Mouse (Mus musculus) MEL (cell line): Measurements from ENCODE around the gene Abhd4. TPM values are rescaled to one million over a fixed set of nuclear protein-coding genes. Genes with fewer than 3 reads are reported as not detected.

Source experiments
- DNase-seq: peaks from one replicate; pipeline ENCODE4 v3.0.0; 2011; ENCODE audit warnings: low read depth, low spot score
- H3K27ac ChIP-seq: 2 replicates; pipeline ENCODE4 v1.5.1; 2012; ENCODE audit warnings: low read depth, mild to moderate bottlenecking, control low read depth, low read length, moderate library complexity; ENCODE audit not compliant: control insufficient read depth
- H3K27me3 ChIP-seq, 2 experiments: fragments of 150-350 bp in 1 of 2; sonication (generic) in 1 of 2; 2 replicates each; pipeline ENCODE4 v1.6.1; 2012; ENCODE audit warnings: low read length in 2 of 2, mild to moderate bottlenecking in 2 of 2, improper control_type of control experiment in 1 of 2, moderate library complexity in 1 of 2; ENCODE audit not compliant: insufficient read depth in 2 of 2, control insufficient read depth in 1 of 2
- H3K36me3 ChIP-seq, 2 experiments: 2 replicates each; pipeline ENCODE4 v1.6.1; 2012 to 2014; ENCODE audit warnings: low read length in 2 of 2, improper control_type of control experiment in 1 of 2, inconsistent platforms in 1 of 2, mild to moderate bottlenecking in 1 of 2; ENCODE audit not compliant: insufficient read depth in 2 of 2, control insufficient read depth in 1 of 2
- H3K4me1 ChIP-seq, 2 experiments: fragments of 150-350 bp in 1 of 2; sonication (generic) in 1 of 2; 2 replicates each; pipeline ENCODE4 v1.6.1; 2012; ENCODE audit warnings: low read length in 2 of 2, improper control_type of control experiment in 1 of 2, mild to moderate bottlenecking in 1 of 2; ENCODE audit not compliant: insufficient read depth in 2 of 2, control insufficient read depth in 1 of 2
- H3K4me3 ChIP-seq, 2 experiments: fragments of 150-350 bp in 1 of 2; sonication (generic) in 1 of 2; 2 replicates each; pipeline ENCODE4 v1.5.1; 2012; ENCODE audit warnings: low read depth in 2 of 2, low read length in 2 of 2, mild to moderate bottlenecking in 2 of 2, moderate library complexity in 2 of 2, control low read depth in 1 of 2, improper control_type of control experiment in 1 of 2; ENCODE audit not compliant: control insufficient read depth in 1 of 2, insufficient read depth in 1 of 2
- H3K79me2 ChIP-seq: 2 replicates; pipeline ENCODE4 v1.6.1; 2012; ENCODE audit warnings: mild to moderate bottlenecking, low read length, moderate library complexity; ENCODE audit not compliant: control insufficient read depth, poor library complexity, insufficient read depth
- H3K9ac ChIP-seq: 2 replicates; pipeline ENCODE4 v1.6.1; 2012; ENCODE audit warnings: low read depth, mild to moderate bottlenecking, control low read depth, low read length, moderate library complexity; ENCODE audit not compliant: control insufficient read depth, poor library complexity, severe bottlenecking
- H3K9me3 ChIP-seq: fragments of 150-350 bp; sonication (generic); replicated peaks from 2 replicates; pipeline ENCODE4 v1.6.1; 2012; ENCODE audit warnings: mild to moderate bottlenecking, low read length, improper control_type of control experiment, moderate library complexity; ENCODE audit not compliant: insufficient read depth
- CHD2 ChIP-seq: IDR thresholded peaks from 2 replicates; pipeline ENCODE4 v1.6.1; 2011; ENCODE audit warnings: low read length, improper control_type of control experiment
- CTCF ChIP-seq, 3 experiments: IDR thresholded peaks in 2 of 3; conservative IDR thresholded peaks in 1 of 3; 2 replicates each; pipeline ENCODE4 v1.5.1; 2011 to 2012; ENCODE audit warnings: low read length in 3 of 3, low read depth in 2 of 3, mild to moderate bottlenecking in 2 of 3, improper control_type of control experiment in 1 of 3, inconsistent platforms in 1 of 3, mixed read lengths in 1 of 3, moderate library complexity in 1 of 3; ENCODE audit not compliant: control insufficient read depth in 1 of 3, insufficient read depth in 1 of 3, poor library complexity in 1 of 3, severe bottlenecking in 1 of 3
- E2F4 ChIP-seq: IDR thresholded peaks from 2 replicates; pipeline ENCODE4 v1.6.1; 2011; ENCODE audit warnings: low read depth, low read length, improper control_type of control experiment, borderline replicate concordance
- GATA1 ChIP-seq: IDR thresholded peaks from 2 replicates; pipeline ENCODE4 v1.6.1; 2011; ENCODE audit warnings: low read depth, low read length, improper control_type of control experiment
- HCFC1 ChIP-seq: IDR thresholded peaks from 2 replicates; pipeline ENCODE4 v1.6.1; 2012; ENCODE audit warnings: low read depth, mild to moderate bottlenecking, inconsistent platforms, low read length, improper control_type of control experiment, moderate library complexity
- JUND ChIP-seq: IDR thresholded peaks from 2 replicates; pipeline ENCODE4 v1.6.1; 2011; ENCODE audit warnings: low read depth, mild to moderate bottlenecking, improper control_type of control experiment, low read length
- KAT2A ChIP-seq: conservative IDR thresholded peaks from 2 replicates; pipeline ENCODE4 v1.6.1; 2012; ENCODE audit warnings: low read depth, low read length, improper control_type of control experiment, inconsistent platforms
- MAFK ChIP-seq: IDR thresholded peaks from 2 replicates; pipeline ENCODE4 v1.6.1; 2011; ENCODE audit warnings: low read depth, mild to moderate bottlenecking, low read length, improper control_type of control experiment, borderline replicate concordance
- MEF2A ChIP-seq: IDR thresholded peaks from 2 replicates; pipeline ENCODE4 v1.6.1; 2014; ENCODE audit warnings: low read depth, mild to moderate bottlenecking, inconsistent platforms, low read length, improper control_type of control experiment; ENCODE audit not compliant: poor library complexity, insufficient replicate concordance, severe bottlenecking; ENCODE audit errors: extremely low read depth
- MXI1 ChIP-seq: IDR thresholded peaks from 2 replicates; pipeline ENCODE4 v1.6.1; 2011; ENCODE audit warnings: mild to moderate bottlenecking, low read depth, low read length, improper control_type of control experiment
- MYB ChIP-seq: IDR thresholded peaks from 2 replicates; pipeline ENCODE4 v1.6.1; 2011; ENCODE audit warnings: mild to moderate bottlenecking, low read depth, low read length, improper control_type of control experiment
- MYC ChIP-seq: IDR thresholded peaks from 2 replicates; pipeline ENCODE4 v1.6.1; 2011; ENCODE audit warnings: low read depth, mild to moderate bottlenecking, low read length, improper control_type of control experiment, moderate library complexity
- NRF1 ChIP-seq: IDR thresholded peaks from 2 replicates; pipeline ENCODE4 v1.6.1; 2014; ENCODE audit warnings: low read depth, mild to moderate bottlenecking, inconsistent platforms, low read length, improper control_type of control experiment, moderate library complexity; ENCODE audit not compliant: poor library complexity, insufficient read depth, severe bottlenecking
- POLR2A ChIP-seq, 2 experiments: IDR thresholded peaks; 2 replicates each; pipeline ENCODE4 v1.6.1; 2011 to 2012; ENCODE audit warnings: low read length in 2 of 2, mild to moderate bottlenecking in 2 of 2, control low read depth in 1 of 2, improper control_type of control experiment in 1 of 2, low read depth in 1 of 2, moderate library complexity in 1 of 2; ENCODE audit not compliant: control insufficient read depth in 1 of 2, insufficient read depth in 1 of 2, poor library complexity in 1 of 2
- RAD21 ChIP-seq: IDR thresholded peaks from 2 replicates; pipeline ENCODE4 v1.6.1; 2011; ENCODE audit warnings: mild to moderate bottlenecking, low read depth, low read length, improper control_type of control experiment
- TAL1 ChIP-seq: IDR thresholded peaks from 2 replicates; pipeline ENCODE4 v1.6.1; 2012; ENCODE audit warnings: mild to moderate bottlenecking, inconsistent platforms, low read length, moderate library complexity, mixed read lengths
- TBP ChIP-seq: IDR thresholded peaks from 2 replicates; pipeline ENCODE4 v1.8.0; 2011; ENCODE audit warnings: low read depth, low read length, improper control_type of control experiment
- USF2 ChIP-seq, 2 experiments: IDR thresholded peaks; 2 replicates each; pipeline ENCODE4 v1.6.1; 2011 to 2012; ENCODE audit warnings: improper control_type of control experiment in 2 of 2, low read length in 2 of 2, borderline replicate concordance in 1 of 2, inconsistent platforms in 1 of 2, low read depth in 1 of 2, mild to moderate bottlenecking in 1 of 2; ENCODE audit not compliant: insufficient read depth in 1 of 2
- ZC3H11A ChIP-seq: IDR thresholded peaks from 2 replicates; pipeline ENCODE4 v1.6.1; 2012; ENCODE audit warnings: low read depth, mild to moderate bottlenecking, inconsistent platforms, low read length, improper control_type of control experiment
- ZMIZ1 ChIP-seq: IDR thresholded peaks from 2 replicates; pipeline ENCODE4 v1.6.1; 2012; ENCODE audit warnings: low read depth, mild to moderate bottlenecking, inconsistent platforms, low read length, improper control_type of control experiment, moderate library complexity
- polyA plus RNA-seq, 2 experiments: library from polyadenylated mRNA; stranded (reverse) in 1 of 2; unstranded in 1 of 2; fragments of >175 nt in 1 of 2; fragments of >200 nt in 1 of 2; gene quantifications; 2 replicates each; pipeline versions ENCODE4 v1.2.1 to v1.2.4; 2012; ENCODE audit warnings: low replicate concordance in 2 of 2, low read depth in 1 of 2; ENCODE audit not compliant: insufficient read length in 2 of 2, insufficient read depth in 1 of 2, missing spikeins in 1 of 2
- total RNA-seq: library from RNA; depleted of rRNA; stranded (reverse); fragments of 300-350 nt; gene quantifications from 2 replicates; pipeline ENCODE4 v1.2.3, GENCODE M21; 2012

The Abhd4 gene
- total and polyA plus RNA-seq, 3 experiments, result 13.1 to 32.0 TPM; not detected in 1

DNA sequence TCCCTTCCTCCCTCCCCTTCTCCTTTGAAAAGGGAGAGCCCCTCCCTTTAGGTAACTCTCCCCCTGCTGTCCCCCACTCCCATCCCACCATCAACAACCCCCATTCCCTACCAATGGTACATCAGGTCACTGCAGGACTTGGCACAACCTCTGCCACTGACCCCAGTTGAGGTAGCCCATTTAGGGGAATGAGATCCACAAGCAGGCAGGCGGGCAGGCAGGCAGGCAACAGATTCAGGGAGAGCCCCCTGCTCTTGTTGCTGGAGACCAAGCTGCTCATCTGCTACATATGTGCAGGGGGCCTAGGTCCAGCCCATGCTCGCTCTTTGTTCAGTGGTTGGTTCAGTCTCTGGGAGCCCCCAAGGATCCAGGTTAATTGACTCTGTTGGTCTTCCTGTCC is 22.5 kb downstream of the Abhd4 start:
- H3K36me3 ChIP-seq, result no peaks in the 10 kb centered on the region
- no peak overlapping the region for H3K4me3 ChIP-seq
- H3K9ac ChIP-seq, result no peak overlapping the region
- no peaks in the 10 kb centered on the region for H3K79me2 ChIP-seq
- H3K27me3 ChIP-seq, result peaks cover 7 to 9% of the 10 kb centered on the region in 2 experiments
- no peak for DNase-seq
- no peaks in the 10 kb centered on the region for H3K9me3 ChIP-seq
- H3K27ac ChIP-seq, result no peak overlapping the region
- TF ChIP-seq KAT2A (no peak), NRF1 (no peak), GATA1 (no peak), ZMIZ1 (no peak), JUND (no peak), TAL1 (no peak), TBP (no peak), MYC (no peak), ZC3H11A (no peak), MAFK (no peak), HCFC1 (no peak), MEF2A (no peak), E2F4 (no peak), USF2 (IDR thresholded peaks at IDR 0.05; ENCODE audit: borderline replicate concordance in 1 of 2, insufficient read depth in 1 of 2, low read depth in 1 of 2, low read length in 2 of 2) (no peak), CTCF (IDR thresholded peaks at IDR 0.05 in 2 of 3, conservative IDR thresholded peaks at IDR 0.05 in 1 of 3; ENCODE audit: control insufficient read depth in 1 of 3, insufficient read depth in 1 of 3, low read depth in 2 of 3, low read length in 3 of 3, poor library complexity in 1 of 3, severe bottlenecking in 1 of 3) (no peak), CHD2 (no peak), MXI1 (no peak), POLR2A (IDR thresholded peaks at IDR 0.05; ENCODE audit: control insufficient read depth in 1 of 2, insufficient read depth in 1 of 2, low read depth in 1 of 2, low read length in 2 of 2, poor library complexity in 1 of 2) (no peak), RAD21 (no peak), MYB (no peak)
- H3K4me1 ChIP-seq, result no peaks in the 10 kb centered on the region

GRCm38 (mm10) chr14:54284839-54285238 is 30.9 kb downstream of the Abhd4 start, which contains the start of gene Olfr49:
Gene Olfr49 (minus strand): TSS chr14:54284939.
- H3K27ac ChIP-seq, result no peak within 1 kb of the TSS
- DNase-seq, result no peak
- H3K4me3 ChIP-seq, result no peak within 1 kb of the TSS
- H3K36me3 ChIP-seq, result no peaks in the 10 kb centered on the region
- no peaks in the 10 kb centered on the region for H3K79me2 ChIP-seq
- H3K9ac ChIP-seq, result no peak within 1 kb of the TSS
- no peaks in the 10 kb centered on the region for H3K4me1 ChIP-seq
- TF ChIP-seq KAT2A, result no peak
- no peak for TF ChIP-seq MYB
- no peaks in the 10 kb centered on the region for H3K9me3 ChIP-seq
- peaks cover 20 to 31% of the 10 kb centered on the region in 2 experiments for H3K27me3 ChIP-seq
